Mouse (Mus musculus) stomach, embryonic 15.5 days (tissue): ENCODE results near the gene Birc2. TPM values are rescaled to one million over a fixed set of nuclear protein-coding genes. Genes with fewer than 3 reads are reported as not detected.
"Not testable (repeated sequence)": the region's sequence is repeated elsewhere in the genome, so short reads cannot be mapped to it uniquely, and the experiment has no call there.

Experiments
- ATAC-seq: fragments of 200-750 bp; cut with Nextera tagmentation; 2 replicates; pipeline ENCODE4 v1.8.0; 2017; ENCODE audit warnings: low read depth, moderate number of reproducible peaks, moderate TSS enrichment; ENCODE audit not compliant: insufficient read depth, low FRiP score
- H3K27ac ChIP-seq: fragments of 300-500 bp; sonication (generic); 2 replicates; pipeline ENCODE4 v1.5.1; 2015; ENCODE audit warnings: mild to moderate bottlenecking, inconsistent platforms
- H3K27me3 ChIP-seq: fragments of 300-500 bp; sonication (generic); replicated peaks from 2 replicates; pipeline ENCODE4 v1.6.1; 2015; ENCODE audit warnings: inconsistent platforms
- H3K36me3 ChIP-seq: fragments of 300-500 bp; sonication (generic); 2 replicates; pipeline ENCODE4 v1.6.1; 2015; ENCODE audit warnings: inconsistent platforms
- H3K4me1 ChIP-seq: fragments of 300-500 bp; sonication (generic); 2 replicates; pipeline ENCODE4 v1.6.1; 2015; ENCODE audit warnings: inconsistent platforms
- H3K4me2 ChIP-seq: fragments of 300-500 bp; sonication (generic); 2 replicates; pipeline ENCODE4 v1.6.1; 2015; ENCODE audit warnings: mild to moderate bottlenecking, inconsistent platforms
- H3K4me3 ChIP-seq: fragments of 300-500 bp; sonication (generic); replicated peaks from 2 replicates; pipeline ENCODE4 v1.5.1; 2015; ENCODE audit warnings: inconsistent platforms
- H3K9ac ChIP-seq: fragments of 300-500 bp; sonication (generic); 2 replicates; pipeline ENCODE4 v1.6.1; 2015; ENCODE audit warnings: inconsistent platforms
- H3K9me3 ChIP-seq: fragments of 300-500 bp; sonication (generic); 2 replicates; pipeline ENCODE4 v1.6.1; 2016; ENCODE audit warnings: inconsistent platforms
- WGBS: fragments of 180-500 bp; shearing (Covaris S2); methylation state at CpG from one replicate; pipeline ENCODE4 v1.1.7; 2015; 5-methylcytosine and 5-hydroxymethylcytosine counted together
- polyA plus RNA-seq: library from polyadenylated mRNA; unstranded; fragments of >200 nt; fragmentation: Nextera tagmentation; extraction: Ambion mirVana; gene quantifications from 2 replicates; pipeline ENCODE4 v1.2.1, GENCODE M21; 2015

The Birc2 gene
- polyA plus RNA-seq, 1 experiment from 2014 or later = 35.6 TPM

DNA sequence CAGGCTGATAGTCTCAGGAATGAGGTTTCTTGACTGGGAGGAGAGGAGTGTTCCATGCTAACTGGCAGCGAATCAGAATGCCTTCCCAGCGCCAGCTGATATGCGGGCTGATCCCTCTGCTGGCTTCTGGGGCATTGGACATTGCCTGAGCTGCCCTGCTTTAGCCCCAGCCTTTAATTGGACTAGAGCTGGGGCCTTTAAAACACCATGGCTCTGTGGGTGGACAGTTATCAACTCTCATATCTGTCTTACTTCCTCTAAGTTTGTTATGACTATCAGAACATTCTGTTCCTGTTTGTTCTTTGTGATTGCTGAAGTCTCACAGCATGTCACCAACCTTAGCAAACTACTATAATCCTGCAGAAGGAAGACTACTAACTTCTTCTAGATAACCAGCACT lies 31.1 kb upstream of the Birc2 start:
- Histone ChIP-seq H3K9me3 (no peaks in the 10 kb centered on the region), H3K9ac (no peak overlapping the region), H3K4me3 (no peak overlapping the region), H3K4me1 (no peaks in the 10 kb centered on the region; the same call in 1 of the 2 replicates), H3K36me3 (peaks cover 5% of the 10 kb centered on the region; the same call in 1 of the 2 replicates), H3K27me3 (no peaks in the 10 kb centered on the region), H3K4me2 (no peak overlapping the region), H3K27ac (no peak overlapping the region)
- WGBS = 91% methylated on average over 3 of the region's 3 CpGs
- ATAC-seq = no peak

DNA sequence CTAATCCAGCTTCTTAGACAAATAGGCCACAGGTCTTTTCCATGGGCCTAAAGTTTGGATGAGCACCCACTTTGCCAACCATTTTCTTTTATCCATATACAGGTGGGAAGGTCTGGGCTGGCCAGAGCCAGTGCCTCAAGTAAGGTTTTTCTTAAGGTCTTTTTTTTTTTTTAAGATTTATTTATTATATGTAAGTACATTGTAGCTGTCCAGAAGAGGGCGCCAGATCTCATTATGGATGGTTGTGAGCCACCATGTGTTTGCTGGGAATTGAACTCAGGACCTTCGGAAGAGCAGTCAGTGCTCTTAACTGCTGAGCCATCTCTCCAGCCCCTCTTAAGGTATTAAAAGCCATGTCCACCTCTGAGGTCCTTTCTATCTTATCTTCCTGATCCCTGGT lies 30.1 kb upstream of the Birc2 start:
- H3K27ac ChIP-seq, H3K36me3 ChIP-seq, H3K9ac ChIP-seq, H3K4me3 ChIP-seq, H3K4me1 ChIP-seq, ATAC-seq, H3K9me3 ChIP-seq, H3K27me3 ChIP-seq, H3K4me2 ChIP-seq: not testable (repeated sequence)
- WGBS = 86% methylated on average over 2 of the region's 2 CpGs

DNA sequence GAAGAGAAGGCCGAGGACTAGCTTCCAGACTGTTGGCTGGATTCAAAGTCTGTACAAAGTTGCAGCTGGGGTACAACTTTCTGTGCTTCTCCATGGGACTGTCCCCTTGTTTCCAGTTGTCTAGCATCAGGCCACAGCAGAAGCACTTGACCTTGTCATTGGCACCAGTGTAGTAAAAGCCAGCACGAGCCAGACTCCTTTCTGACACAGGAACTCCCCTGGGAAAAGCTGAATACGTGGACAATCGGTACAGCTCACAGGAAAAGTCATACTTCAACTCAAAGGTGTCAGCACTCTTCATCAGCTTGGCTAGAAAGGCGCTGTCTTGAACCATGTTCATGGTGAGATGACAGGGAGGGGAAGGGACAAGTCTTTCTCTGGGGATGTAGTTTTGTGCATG lies 24.1 kb upstream of the Birc2 start:
- no peak for ATAC-seq
- Histone ChIP-seq H3K27ac (no peak overlapping the region), H3K4me1 (no peaks in the 10 kb centered on the region), H3K4me3 (no peak overlapping the region), H3K36me3 (no peaks in the 10 kb centered on the region), H3K9me3 (no peaks in the 10 kb centered on the region), H3K27me3 (no peaks in the 10 kb centered on the region), H3K9ac (no peak overlapping the region), H3K4me2 (no peak overlapping the region)
- 89% methylated on average over 5 of the region's 5 CpGs for WGBS

DNA sequence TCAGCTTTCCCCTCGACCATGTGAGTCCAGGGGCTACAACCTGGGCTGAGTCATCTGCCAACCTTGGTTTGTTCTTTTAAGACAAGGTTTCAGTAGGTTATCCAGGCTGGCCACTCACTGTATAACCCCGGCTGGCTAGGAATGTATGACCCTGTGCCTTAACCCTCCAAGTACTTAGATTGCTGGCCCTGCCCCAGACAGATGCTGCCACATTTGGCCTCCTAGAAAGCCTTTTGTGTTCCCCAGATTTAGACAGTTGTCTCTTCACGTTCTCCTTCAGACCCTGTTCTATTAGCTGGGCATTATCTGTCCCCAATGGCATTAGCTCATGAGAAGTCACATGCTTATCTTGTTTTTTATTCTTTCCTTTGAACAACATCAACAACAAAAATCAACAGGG lies 19.0 kb upstream of the Birc2 start:
- Histone ChIP-seq H3K27me3 (no peaks in the 10 kb centered on the region), H3K36me3 (no peaks in the 10 kb centered on the region), H3K4me3 (no peak overlapping the region), H3K4me2 (no peak overlapping the region), H3K4me1 (no peaks in the 10 kb centered on the region), H3K9me3 (no peaks in the 10 kb centered on the region), H3K9ac (no peak overlapping the region), H3K27ac (no peak overlapping the region)
- ATAC-seq = no peak
- WGBS = 54% methylated on average over 3 of the region's 3 CpGs

DNA sequence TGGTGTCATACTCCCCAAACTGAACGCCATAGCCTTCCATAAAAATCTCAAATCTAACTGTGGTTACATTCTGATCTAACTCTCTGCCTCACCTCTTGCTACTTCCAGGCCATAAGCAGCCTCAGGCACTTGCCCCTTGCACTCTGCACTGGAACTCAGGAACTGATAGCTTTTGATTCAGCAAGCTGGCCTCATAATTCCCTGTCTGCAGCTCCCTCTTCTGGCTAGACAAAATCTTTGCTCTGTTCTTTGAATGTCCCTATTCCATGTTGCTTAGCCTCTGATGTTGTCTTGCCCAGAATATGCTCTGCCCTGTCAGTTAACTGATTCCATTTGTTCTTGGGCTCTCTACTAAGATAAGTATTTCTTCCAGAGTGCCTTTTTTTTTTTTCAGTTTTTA lies 18.5 kb upstream of the Birc2 start:
- no peak overlapping the region for H3K27ac ChIP-seq
- H3K4me2 ChIP-seq = no peak overlapping the region
- no peak overlapping the region for H3K9ac ChIP-seq
- no peaks in the 10 kb centered on the region for H3K4me1 ChIP-seq
- H3K4me3 ChIP-seq = no peak overlapping the region
- H3K36me3 ChIP-seq = no peaks in the 10 kb centered on the region
- no peak; the same call in 1 of the 2 replicates for ATAC-seq
- 40% methylated on average over 1 of the region's 1 CpGs for WGBS
- no peaks in the 10 kb centered on the region for H3K27me3 ChIP-seq
- H3K9me3 ChIP-seq = no peaks in the 10 kb centered on the region

DNA sequence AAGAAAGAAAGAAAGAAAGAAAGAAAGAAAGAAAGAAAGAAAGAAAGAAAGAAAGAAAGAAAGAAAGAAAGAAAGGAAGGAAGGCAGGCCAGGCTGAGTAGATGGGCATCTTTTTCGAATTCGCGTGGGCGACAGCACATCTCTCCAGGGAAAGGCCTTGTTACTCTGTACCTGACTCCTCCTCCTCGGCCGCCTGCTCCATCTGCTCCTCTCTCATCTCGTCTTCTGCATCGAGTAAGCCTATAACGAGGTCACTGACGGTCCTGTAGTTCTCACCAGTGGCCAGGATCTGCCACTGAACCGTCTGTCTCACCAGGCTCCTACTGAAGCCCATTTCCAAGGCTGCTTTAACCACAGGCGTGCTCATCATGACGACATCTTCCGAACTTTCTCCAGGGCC lies 17.3 kb upstream of the Birc2 start:
- H3K9me3 ChIP-seq, H3K36me3 ChIP-seq, H3K27ac ChIP-seq, ATAC-seq, H3K4me3 ChIP-seq, H3K27me3 ChIP-seq, H3K4me2 ChIP-seq, H3K4me1 ChIP-seq, H3K9ac ChIP-seq: not testable (repeated sequence)
- 82% methylated on average over 14 of the region's 14 CpGs for WGBS

DNA sequence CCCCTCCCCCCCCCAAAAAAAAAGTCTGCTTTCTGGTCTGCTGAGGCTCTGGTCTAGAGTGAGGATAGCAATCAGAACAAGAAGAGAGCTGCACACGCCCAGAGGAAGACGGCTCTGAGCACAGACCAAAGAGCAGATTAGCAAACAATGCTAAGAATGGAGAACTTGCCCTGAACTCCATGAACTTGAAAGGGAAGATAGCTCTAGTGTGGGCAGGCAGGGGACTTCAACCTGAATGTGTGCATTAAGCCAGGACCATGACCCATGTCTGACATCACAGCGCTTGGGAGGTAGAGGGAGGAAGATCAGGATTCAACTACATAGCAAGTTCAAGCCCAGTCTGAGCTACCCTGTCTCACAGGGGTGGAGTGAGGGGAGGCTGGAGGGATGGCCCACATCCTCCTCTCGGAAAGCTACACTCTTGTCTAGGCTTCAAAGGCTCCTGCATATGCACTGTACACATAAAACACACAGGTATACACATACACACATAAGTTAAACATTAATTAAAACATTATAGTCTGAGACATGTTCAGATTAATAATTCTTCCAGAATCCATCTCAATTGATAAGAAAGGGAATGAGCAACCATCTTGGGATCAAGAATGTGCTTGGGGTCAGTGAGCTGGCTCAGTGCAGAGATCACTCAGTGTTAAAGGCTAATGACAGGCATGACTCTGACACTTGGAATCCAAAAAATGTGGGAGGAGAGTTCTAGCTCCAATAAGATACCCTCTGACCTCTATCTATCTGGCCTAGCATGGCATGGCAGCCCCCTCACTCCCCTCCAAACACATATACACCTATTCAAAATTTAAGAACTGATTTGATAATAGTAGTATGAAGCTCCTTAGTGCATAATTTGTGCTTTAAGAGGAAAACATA lies 15.7 kb upstream of the Birc2 start:
- no peak for ATAC-seq

DNA sequence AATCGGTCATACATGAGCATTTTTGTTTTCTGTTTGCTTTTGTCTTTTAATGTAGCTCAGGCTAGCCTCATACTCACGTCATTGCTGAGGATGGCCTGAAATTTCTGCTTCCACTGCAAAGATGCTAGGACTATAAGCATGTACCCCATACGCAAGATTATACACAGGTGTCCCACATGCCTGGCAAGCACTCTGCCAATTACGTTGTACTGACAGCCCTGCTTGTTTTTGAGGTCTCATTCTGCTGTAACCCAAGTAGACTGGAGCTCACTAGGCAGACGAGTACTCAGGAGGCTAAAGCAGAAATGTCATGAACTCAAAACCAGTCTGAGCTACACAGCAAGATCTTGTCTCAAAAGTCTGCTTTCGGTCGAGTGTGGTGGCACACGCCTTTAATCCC lies 15.0 kb upstream of the Birc2 start:
- Histone ChIP-seq H3K36me3 (no peaks in the 10 kb centered on the region), H3K4me2 (no peak overlapping the region), H3K9me3 (no peaks in the 10 kb centered on the region), H3K9ac (no peak overlapping the region), H3K4me3 (no peak overlapping the region), H3K4me1 (no peaks in the 10 kb centered on the region), H3K27me3 (no peaks in the 10 kb centered on the region), H3K27ac (no peak overlapping the region)
- no peak for ATAC-seq
- WGBS = 85% methylated on average over 8 of the region's 8 CpGs

More for the DNA sequence above, 15.7 kb upstream of the Birc2 start:
- H3K4me1 ChIP-seq = no peaks in the 10 kb centered on the region
- H3K36me3 ChIP-seq = no peaks in the 10 kb centered on the region
- WGBS = 63% methylated on average over 4 of the region's 4 CpGs
- no peaks in the 10 kb centered on the region for H3K27me3 ChIP-seq
- no peak overlapping the region for H3K4me3 ChIP-seq
- H3K9me3 ChIP-seq = no peaks in the 10 kb centered on the region
- H3K4me2 ChIP-seq = no peak overlapping the region
- no peak overlapping the region for H3K9ac ChIP-seq
- no peak overlapping the region for H3K27ac ChIP-seq

DNA sequence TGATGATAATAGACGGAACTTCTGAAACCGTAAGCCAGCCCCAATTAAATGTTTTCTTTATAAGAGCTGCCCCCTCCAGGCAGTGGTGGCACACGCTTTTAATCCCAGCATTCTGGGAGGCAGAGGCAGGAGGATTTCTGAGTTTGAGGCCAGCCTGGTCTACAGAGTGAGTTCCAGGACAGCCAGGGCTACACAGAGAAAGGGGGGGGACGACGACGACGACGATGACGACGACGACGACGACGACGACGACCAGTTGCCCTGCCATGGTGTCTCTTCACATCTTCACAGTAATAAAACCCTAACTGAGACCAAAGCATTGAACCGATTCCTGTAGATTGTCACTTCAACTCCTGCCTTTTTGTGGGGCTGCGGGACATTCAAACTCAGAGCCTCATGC lies 11.3 kb upstream of the Birc2 start:
- no peak overlapping the region for H3K9ac ChIP-seq
- H3K4me3 ChIP-seq = no peak overlapping the region
- H3K4me2 ChIP-seq = no peak overlapping the region
- WGBS = 92% methylated on average over 18 of the region's 18 CpGs
- no peaks in the 10 kb centered on the region for H3K36me3 ChIP-seq
- H3K27ac ChIP-seq = no peak overlapping the region
- ATAC-seq = no peak
- H3K4me1 ChIP-seq = no peaks in the 10 kb centered on the region
- H3K27me3 ChIP-seq = no peaks in the 10 kb centered on the region
- H3K9me3 ChIP-seq = no peaks in the 10 kb centered on the region

DNA sequence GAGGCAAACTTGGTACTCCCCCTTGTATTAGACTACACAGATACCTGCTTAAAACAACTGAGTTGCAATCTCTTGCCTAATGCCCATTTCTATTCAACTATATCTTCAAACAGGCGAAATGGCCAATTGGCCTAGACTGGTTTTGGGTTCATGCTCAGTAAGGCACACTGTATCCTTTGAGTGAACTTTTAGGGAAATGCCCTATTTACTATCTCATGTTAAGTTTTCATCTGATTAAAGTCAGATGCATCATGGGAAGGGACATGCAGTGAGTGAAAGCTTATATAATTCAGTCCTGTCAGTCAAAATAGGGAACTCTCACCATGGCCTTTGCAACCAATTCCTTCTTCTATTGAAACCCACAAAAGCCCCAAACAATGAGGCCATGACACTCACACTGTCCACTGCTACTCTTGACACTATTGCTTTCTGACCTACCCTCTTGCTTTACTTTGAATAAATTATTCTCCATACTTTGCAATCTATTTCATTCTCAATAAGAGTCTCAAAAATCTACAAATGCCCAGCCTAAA lies 9.9 kb upstream of the Birc2 start:
- Histone ChIP-seq H3K4me3 (no peak overlapping the region), H3K9ac (no peak overlapping the region), H3K27me3 (no peaks in the 10 kb centered on the region), H3K9me3 (no peaks in the 10 kb centered on the region), H3K27ac (no peak overlapping the region), H3K4me2 (no peak overlapping the region), H3K36me3 (no peaks in the 10 kb centered on the region), H3K4me1 (no peaks in the 10 kb centered on the region)
- ATAC-seq = no peak
- WGBS = 78% methylated on average over 1 of the region's 1 CpGs

DNA sequence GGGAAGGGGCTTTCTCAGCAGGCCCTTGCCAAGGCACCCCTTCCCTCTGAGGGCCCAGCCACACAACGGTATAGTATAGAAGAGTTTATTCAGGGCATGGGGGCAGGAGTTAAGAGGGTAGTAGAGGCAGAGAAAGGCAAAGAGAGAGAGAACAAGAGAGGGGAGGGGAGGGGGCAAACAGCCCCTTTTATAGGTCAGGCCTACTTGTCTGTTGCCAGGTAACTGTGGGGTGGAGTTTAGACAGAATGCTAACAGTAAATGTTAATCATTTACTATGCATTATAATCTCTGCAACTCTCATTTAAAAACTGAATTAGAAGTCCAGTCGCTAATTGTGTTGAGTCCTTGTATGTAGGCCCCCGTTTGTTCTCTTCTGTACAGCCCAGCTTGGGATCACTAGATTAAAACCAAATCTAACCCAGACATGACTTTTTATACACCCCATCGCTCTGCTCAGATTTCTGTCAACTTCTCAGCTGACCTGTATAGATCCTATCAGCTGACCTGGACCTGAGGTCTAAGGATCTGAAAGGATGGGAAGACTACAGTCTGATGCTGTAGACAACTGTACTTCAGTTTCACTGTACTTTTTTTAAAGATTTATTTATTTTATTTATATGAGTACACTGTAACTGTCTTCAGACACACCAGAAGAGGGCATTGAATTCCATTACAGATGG lies 8.5 kb upstream of the Birc2 start:
- H3K27me3 ChIP-seq = no peaks in the 10 kb centered on the region
- ATAC-seq = no peak
- no peak overlapping the region for H3K27ac ChIP-seq
- no peak overlapping the region for H3K4me3 ChIP-seq
- no peaks in the 10 kb centered on the region for H3K36me3 ChIP-seq
- 55% methylated on average over 4 of the region's 4 CpGs for WGBS
- H3K4me1 ChIP-seq = no peaks in the 10 kb centered on the region
- no peak overlapping the region for H3K9ac ChIP-seq
- H3K9me3 ChIP-seq = no peaks in the 10 kb centered on the region
- no peak overlapping the region for H3K4me2 ChIP-seq

DNA sequence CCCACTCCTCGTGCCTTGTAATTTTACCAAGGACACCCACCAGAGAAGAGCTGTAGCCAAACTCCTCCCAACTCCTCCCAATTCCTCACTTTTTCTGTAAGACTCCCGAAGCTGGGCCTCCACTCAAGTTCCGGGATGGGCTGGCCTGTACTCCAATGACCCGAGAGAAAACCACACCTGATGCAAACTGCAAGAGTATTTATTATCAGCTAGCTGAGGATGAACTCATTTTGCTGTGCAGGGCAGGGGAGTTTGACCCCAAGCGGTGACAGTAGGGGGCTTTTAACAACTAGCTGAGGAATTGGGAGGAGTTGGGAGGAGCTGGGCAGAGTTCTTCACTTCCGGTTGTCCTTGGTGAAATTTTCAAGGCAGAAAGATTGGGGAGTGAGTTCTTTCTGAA lies 4.4 kb upstream of the Birc2 start:
- Histone ChIP-seq H3K36me3 (no peaks in the 10 kb centered on the region), H3K27me3 (no peaks in the 10 kb centered on the region), H3K27ac (no peak overlapping the region), H3K9me3 (no peaks in the 10 kb centered on the region), H3K4me3 (no peak overlapping the region), H3K9ac (no peak overlapping the region), H3K4me1 (no peaks in the 10 kb centered on the region), H3K4me2 (no peak overlapping the region)
- no peak for ATAC-seq
- 70% methylated on average over 6 of the region's 6 CpGs for WGBS
